Mouse (Mus musculus): Measurements from ENCODE around the gene Tceal8.
"Not testable (repeated sequence)": the region's sequence is repeated elsewhere in the genome, so short reads cannot be mapped to it uniquely, and the experiment has no call there.

Tceal8 gene

GRCm38 (mm10) chrX:136172118-136172551 lies at the start of gene Tceal8:
Tceal8 (minus strand) TSS chrX:136172342.
- DNase-seq (ENCODE audit: low read depth in 1 of 2, low spot score in 2 of 2), result peak; percentile 17 to 29

DNA sequence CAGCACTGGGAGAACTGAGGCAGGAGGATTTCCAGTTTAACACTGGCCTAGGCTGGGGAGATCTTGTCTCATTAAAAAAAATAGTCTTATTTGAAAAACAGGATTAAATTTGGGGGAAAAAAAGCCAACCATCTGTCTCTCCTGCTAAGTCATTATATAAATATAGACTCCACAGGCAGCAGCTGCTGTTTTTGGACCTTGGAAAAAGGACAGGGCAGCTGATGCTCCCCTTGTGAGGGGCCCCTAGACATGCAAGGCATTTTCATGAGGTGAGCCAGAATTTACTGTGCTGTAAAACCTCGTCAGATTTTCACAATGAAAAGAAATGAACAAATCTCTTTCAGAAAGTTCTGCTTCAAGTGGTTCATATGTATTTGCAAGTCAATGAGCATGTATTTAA lies 44.2 kb upstream of the Tceal8 start:
- DNase-seq (ENCODE audit: low read depth in 1 of 2, low spot score in 2 of 2), result no peak

- DNase-seq (ENCODE audit: low read depth in 1 of 2, low spot score in 2 of 2), result not testable (repeated sequence)
These were observed 42.9 kb upstream of the Tceal8 start, which contains the start of the genes Tceal7 and Bex1 for GRCm38 (mm10) chrX:136214729-136215677. Tceal7 (plus strand) TSS chrX:136214779. Bex1 (minus strand) TSS chrX:136215513.

- DNase-seq (ENCODE audit: low read depth in 1 of 2, low spot score in 2 of 2), result no peak
These were observed 41.3 kb upstream of the Tceal8 start for GRCm38 (mm10) chrX:136213396-136213795.

DNA sequence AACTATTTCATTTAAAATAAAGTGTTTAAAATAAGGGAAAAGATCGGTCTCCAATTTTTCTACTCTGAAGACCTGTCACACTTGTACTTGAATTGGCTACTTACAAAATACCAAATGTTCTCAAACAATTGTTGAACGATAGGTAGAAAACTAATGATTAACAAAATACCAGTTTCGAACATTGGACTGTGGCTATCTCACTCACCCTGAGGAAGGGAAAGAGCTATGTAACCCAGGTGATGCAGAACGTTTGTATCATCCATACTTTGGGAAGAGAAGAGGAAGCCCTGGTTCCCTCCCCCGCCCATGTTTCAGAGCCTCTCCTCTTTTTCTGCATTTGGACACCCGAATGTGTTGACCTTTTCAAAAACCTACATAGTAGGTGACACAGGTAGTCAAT lies 32.3 kb upstream of the Tceal8 start:
- DNase-seq (ENCODE audit: low read depth in 1 of 2, low spot score in 2 of 2), result no peak

GRCm38 (mm10) chrX:136203664-136204066 lies 31.5 kb upstream of the Tceal8 start, which contains the start of gene Tceal5:
Tceal5 (minus strand) TSS chrX:136203876.
- DNase-seq (ENCODE audit: low read depth in 1 of 2, low spot score in 2 of 2), result no peak

DNA sequence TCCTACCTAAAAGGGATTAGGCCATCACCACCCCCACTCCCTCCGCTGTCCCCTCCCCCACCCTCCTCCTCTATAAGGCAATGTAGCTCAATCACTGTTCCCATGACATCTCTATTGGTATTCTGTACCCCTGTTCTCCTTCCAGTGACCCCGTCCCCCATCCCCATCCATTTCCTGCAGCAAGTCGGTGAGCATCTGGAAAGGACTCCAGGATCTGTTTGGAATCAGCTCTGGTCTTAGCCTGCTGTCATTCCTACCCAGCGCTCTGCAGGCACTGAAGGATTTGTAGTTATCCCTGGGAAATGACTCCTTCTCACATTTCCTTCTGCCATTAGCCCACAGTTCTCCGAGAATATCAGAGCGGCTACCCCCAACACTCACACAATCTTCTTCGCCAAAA lies 31.1 kb upstream of the Tceal8 start:
- no peak for DNase-seq (ENCODE audit: low read depth in 1 of 2, low spot score in 2 of 2)

DNA sequence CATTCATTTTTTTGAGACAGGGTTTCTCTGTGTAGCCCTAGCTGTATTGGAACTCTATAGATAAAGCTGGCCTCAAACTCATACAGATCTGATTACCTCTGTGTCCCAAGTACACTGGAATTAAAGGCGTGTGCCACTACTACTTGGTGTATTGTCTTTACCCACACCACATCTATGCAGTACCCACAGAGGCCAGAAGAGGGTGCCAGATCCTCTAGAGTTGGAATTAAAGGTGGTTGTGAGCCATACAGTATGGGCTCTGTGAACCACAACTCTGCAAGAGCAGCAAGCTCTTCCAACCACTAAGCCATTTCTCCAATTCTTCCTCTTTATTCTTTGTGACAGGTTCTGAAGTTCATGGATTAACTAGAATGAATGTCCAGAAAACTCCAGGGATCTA lies 24.7 kb upstream of the Tceal8 start:
- DNase-seq (ENCODE audit: low read depth in 1 of 2, low spot score in 2 of 2), result peak in 1 of 2 experiments; percentile 2

DNA sequence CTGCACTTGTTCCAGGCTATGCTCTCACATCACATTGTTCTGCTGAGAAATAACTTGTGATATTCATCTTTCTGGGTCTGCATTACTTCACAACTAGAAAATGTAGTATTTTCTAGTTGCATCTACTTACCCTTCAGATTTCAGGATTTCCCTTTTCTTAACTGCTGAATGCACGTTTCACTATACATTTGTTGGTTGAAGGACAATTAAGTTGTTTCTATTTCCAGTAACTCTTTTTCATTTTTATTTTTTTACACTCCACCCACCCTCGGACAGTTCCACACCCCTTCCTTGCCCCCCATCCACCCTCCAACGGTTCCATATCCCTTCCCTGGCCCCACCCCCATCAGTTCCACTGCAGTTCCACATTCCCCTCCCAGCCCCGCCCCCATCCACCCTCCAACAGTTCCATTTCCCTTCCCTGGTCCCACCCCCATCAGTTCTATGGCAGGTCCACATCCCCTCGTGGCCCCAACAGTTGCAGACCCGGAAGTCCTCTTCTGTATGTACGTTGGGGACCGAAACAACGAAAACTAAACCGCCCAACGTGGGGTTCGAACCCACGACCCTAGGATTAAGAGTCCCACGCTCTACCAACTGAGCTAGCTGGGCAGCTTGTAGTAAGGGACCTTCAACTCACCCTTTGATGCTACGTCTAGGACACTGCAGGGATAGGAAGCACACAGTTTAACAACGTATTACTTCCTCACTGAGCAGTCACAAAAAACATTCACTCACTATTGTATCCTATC lies 23.2 kb upstream of the Tceal8 start:
- no peak for DNase-seq (ENCODE audit: low read depth in 1 of 2, low spot score in 2 of 2)

DNA sequence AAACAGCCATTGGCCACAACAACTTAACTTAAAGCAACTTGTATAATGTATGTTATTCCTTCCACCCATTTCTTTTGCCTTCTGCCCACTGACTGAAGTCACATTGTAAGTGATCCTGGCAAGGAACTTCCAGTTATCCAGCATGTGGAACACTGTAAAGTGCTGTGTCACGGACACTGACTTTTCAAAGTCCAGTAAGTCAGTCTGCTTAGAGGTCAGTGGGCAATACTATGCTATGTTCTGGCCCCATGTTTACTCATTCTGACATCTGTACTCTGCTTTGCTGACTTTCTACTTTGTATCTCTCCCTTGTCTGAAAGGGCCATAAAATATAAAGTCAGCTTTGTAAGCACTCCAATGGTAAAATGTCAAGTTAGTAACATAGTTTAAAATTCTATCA lies 11.0 kb upstream of the Tceal8 start:
- no peak for DNase-seq (ENCODE audit: low read depth in 1 of 2, low spot score in 2 of 2)

DNA sequence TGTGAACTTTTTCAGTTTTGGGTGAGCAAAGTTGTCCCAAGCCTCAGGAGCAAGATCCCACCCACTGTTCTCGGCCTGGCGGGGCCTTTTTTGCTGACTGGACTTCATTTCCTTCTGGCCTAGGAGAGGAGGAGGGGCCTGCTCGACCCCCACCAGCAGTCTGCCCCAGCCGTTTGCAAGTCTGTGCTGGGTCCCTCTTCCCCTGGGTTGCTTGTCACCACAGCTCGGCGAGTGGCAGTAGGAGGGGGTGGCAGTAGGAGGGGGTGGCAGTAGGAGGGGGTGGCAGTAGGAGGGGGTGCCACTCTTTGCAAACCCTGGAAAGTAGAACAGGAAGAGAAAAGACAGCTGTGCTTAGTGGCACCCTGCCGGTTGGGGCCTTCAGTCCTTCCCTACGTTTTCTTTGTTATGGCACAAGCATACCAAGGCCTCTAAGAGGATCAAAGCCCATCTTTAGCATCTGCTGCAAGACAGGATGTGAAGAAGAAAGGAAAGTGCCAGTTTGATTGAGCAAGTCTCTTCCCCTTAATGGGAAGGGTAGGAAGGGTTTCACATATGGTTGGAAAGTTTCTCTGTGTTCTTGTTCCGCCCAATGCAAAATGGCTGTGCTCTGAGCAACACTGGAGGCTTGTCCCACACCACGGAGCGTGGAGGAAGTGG lies 8.9 kb upstream of the Tceal8 start:
- DNase-seq (ENCODE audit: low read depth in 1 of 2, low spot score in 2 of 2), result no peak

GRCm38 (mm10) chrX:136172786-136173185 lies 644 bp upstream of the Tceal8 start:
- no peak for DNase-seq (ENCODE audit: low read depth in 1 of 2, low spot score in 2 of 2)

GRCm38 (mm10) chrX:136171189-136172117 lies 689 bp downstream of the Tceal8 start:
- DNase-seq (ENCODE audit: low read depth in 1 of 2, low spot score in 2 of 2), result no peak

DNA sequence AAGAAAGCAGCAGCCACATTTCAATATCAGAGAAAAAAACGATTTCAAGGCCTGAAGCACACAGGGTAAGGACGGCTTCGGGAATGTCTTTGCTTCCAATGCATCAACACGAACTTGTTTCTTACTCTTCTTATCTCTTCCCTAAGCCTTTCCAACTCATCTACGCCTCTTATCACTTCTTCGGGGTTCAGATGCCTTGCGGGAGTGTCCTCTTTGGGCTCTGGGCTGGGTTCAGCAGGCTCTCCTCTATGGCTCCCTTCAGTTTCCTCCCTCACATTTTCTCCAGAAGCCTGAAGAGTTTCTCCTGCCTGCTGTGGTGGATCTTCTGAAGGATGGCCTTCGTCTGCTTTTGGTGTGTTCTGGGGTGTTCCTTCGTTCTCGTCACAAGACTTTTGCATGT lies 1.5 kb downstream of the Tceal8 start:
- DNase-seq (ENCODE audit: low read depth in 1 of 2, low spot score in 2 of 2), result no peak

- no peak for DNase-seq (ENCODE audit: low read depth in 1 of 2, low spot score in 2 of 2)
These were observed 27.9 kb downstream of the Tceal8 start for GRCm38 (mm10) chrX:136144195-136144594.

- no peak for DNase-seq (ENCODE audit: low read depth in 1 of 2, low spot score in 2 of 2)
These were observed 28.4 kb downstream of the Tceal8 start for GRCm38 (mm10) chrX:136143711-136144110.

- DNase-seq (ENCODE audit: low read depth in 1 of 2, low spot score in 2 of 2), result no peak
These were observed 30.8 kb downstream of the Tceal8 start for GRCm38 (mm10) chrX:136141385-136141784.

DNA sequence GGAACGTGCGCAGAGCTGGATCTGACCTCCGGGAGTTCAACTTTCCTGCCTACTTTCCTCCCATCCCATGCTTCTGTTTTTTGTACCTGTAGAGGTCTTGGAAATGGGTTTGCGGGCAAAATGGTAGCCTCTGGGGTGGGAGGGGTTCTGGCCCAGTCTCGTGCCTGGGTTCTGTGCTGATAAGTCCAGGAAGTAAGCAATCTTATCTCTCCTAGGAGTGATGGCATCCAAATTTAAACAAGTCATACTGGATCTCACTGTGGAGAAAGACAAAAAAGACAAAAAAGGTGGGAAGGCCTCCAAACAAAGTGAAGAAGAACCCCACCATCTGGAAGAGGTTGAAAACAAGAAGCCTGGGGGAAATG lies 32.5 kb downstream of the Tceal8 start:
- DNase-seq (ENCODE audit: low read depth in 1 of 2, low spot score in 2 of 2), result not testable (repeated sequence)

GRCm38 (mm10) chrX:136138827-136139639 lies 33.1 kb downstream of the Tceal8 start, which contains the start of gene Bex4:
Bex4 (plus strand) TSS chrX:136138996.
- DNase-seq (ENCODE audit: low read depth in 1 of 2, low spot score in 2 of 2), result not testable (repeated sequence)
